Mouse (Mus musculus): Measurements from ENCODE around the gene Guca1a.

DNA sequence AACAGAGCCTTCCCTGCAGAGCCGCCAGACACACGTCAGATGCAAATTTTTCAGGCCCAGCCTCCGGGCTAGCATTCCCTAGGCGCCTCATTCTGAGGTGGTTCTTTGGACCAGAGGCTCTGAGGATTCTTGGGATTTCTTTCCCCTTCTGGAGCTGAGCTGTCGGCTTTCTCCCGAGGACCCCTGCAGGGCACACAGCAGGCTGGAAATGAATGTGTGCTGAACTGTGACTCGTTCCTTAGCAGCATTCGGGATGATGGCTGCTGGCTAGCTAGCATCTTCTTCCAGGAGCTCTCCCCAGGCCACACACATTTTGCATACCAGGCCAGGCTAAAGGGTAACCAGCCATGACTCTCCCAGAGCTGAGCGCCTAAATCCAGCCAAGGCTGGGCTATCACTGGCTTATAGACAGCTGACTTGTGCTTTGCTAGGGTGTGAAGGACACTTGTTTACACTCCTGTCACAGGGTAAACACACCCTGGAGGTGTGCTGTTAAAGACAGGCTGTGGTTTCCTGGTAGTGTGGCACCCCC lies 40.0 kb upstream of the Guca1a start:
- no peak for TF ChIP-seq CTCF (IDR thresholded peaks at IDR 0.05; ENCODE audit: low read depth)
- no peak for TF ChIP-seq EP300 (optimal IDR thresholded peaks at IDR 0.05)

Data from stomach, postnatal 0 days (tissue).